Mouse (Mus musculus): ENCODE measurements around the gene Asb3. TPM values are rescaled to one million over a fixed set of nuclear protein-coding genes. Genes with fewer than 3 reads are reported as not detected.
"Not testable (repeated sequence)": the region's sequence is repeated elsewhere in the genome, so short reads cannot be mapped to it uniquely, and the experiment has no call there.

Asb3 gene
- polyA plus RNA-seq, 1 experiment from 2014 or later: 32.0 TPM

DNA sequence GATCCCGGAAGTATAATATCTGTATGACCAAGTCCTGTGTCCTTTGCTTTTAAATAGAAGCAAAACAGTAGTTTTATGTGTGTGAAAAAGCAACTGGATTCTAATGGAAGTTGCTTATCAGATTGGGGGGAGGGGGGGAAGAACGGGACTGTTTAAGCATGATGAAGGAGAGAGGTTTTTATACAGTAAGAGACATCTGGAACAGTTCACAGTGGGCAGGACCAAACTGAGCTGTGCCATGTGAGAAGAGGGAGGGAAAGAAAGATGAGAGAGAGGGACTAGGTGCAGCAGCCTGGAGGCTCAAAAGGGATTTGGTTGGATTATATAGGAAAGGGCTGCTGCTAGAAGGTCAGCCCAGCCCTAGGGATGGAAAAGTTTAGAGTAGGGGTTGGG is 101.4 kb downstream of the Asb3 start:
- no peaks in the 10 kb centered on the region for H3K36me3 ChIP-seq (ENCODE audit: control insufficient read depth, insufficient read depth, low read length)
- no peaks in the 10 kb centered on the region for H3K9me3 ChIP-seq (ENCODE audit: control insufficient read depth, low read length)
- H3K27me3 ChIP-seq (ENCODE audit: control insufficient read depth, insufficient read depth, low read length): no peaks in the 10 kb centered on the region
- peak overlapping the region; percentile 73 for H3K9ac ChIP-seq (ENCODE audit: low read length)
- H3K4me2 ChIP-seq: peak overlapping the region; percentile 73
- ATAC-seq (ENCODE audit: low FRiP score): peak; percentile 76
- peaks cover 5% of the 10 kb centered on the region for H3K4me1 ChIP-seq (ENCODE audit: control insufficient read depth, insufficient read depth, low read length)
- no peak overlapping the region for H3K27ac ChIP-seq (ENCODE audit: low read depth, low read length)
- peak overlapping the region; percentile 38 for H3K4me3 ChIP-seq (ENCODE audit: low read depth, low read length)
- DNase-seq (ENCODE audit: low spot score, missing footprints): no peak
- 4% methylated on average over 2 of the region's 2 CpGs for WGBS

DNA sequence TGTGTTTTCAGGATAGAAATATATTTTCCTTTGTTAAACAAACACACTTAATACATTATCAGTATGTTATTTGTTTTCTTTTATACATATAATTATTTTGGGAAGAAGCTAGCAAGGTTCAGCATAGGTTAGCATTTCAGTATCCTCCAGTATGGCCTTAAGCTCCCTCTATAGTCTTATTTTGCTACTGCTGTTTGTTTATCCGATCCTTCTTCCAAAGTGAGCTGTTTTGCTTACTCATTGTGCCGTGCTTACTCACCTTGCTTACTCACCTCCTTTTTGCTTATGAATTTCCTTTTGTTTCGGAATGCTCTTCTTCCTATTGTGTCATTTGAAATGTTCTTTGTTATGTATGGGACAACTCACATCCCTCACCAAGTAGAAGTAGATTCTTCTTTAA is 111.5 kb downstream of the Asb3 start:
- Histone ChIP-seq H3K36me3 (ENCODE audit: control insufficient read depth, insufficient read depth, low read length) (no peaks in the 10 kb centered on the region), H3K4me3 (ENCODE audit: low read depth, low read length) (no peak overlapping the region), H3K4me2 (no peak overlapping the region), H3K4me1 (ENCODE audit: control insufficient read depth, insufficient read depth, low read length) (no peaks in the 10 kb centered on the region), H3K27ac (ENCODE audit: low read depth, low read length) (no peak overlapping the region), H3K9me3 (ENCODE audit: control insufficient read depth, low read length) (no peaks in the 10 kb centered on the region), H3K27me3 (ENCODE audit: control insufficient read depth, insufficient read depth, low read length) (no peaks in the 10 kb centered on the region), H3K9ac (ENCODE audit: low read length) (no peak overlapping the region)
- ATAC-seq (ENCODE audit: low FRiP score): no peak
- no peak for DNase-seq (ENCODE audit: low spot score, missing footprints)
- 84% methylated on average over 3 of the region's 3 CpGs for WGBS

DNA sequence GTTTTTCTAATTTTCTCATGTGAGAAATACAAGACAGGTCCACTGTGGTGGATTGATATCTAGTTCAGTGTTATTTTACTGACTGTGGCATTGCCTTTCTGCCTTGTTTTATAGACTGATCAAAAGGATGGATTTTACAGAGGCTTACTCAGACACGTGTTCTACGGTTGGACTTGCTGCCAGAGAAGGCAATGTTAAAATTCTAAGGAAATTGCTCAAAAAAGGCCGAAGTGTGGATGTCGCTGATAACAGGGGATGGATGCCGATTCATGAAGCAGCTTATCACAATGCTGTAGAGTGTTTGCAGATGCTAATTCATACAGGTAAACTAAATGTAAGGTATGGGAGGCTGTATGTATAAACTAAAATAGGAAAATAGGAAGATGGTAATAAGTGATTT is 113.0 kb downstream of the Asb3 start:
- Histone ChIP-seq H3K4me1 (ENCODE audit: control insufficient read depth, insufficient read depth, low read length) (no peaks in the 10 kb centered on the region), H3K36me3 (ENCODE audit: control insufficient read depth, insufficient read depth, low read length) (no peaks in the 10 kb centered on the region), H3K4me2 (no peak overlapping the region), H3K9me3 (ENCODE audit: control insufficient read depth, low read length) (no peaks in the 10 kb centered on the region), H3K27me3 (ENCODE audit: control insufficient read depth, insufficient read depth, low read length) (no peaks in the 10 kb centered on the region), H3K4me3 (ENCODE audit: low read depth, low read length) (no peak overlapping the region), H3K27ac (ENCODE audit: low read depth, low read length) (no peak overlapping the region), H3K9ac (ENCODE audit: low read length) (no peak overlapping the region)
- DNase-seq (ENCODE audit: low spot score, missing footprints): no peak
- ATAC-seq (ENCODE audit: low FRiP score): no peak
- whole genome bisulfite sequencing: 93% methylated on average over 5 of the region's 5 CpGs

DNA sequence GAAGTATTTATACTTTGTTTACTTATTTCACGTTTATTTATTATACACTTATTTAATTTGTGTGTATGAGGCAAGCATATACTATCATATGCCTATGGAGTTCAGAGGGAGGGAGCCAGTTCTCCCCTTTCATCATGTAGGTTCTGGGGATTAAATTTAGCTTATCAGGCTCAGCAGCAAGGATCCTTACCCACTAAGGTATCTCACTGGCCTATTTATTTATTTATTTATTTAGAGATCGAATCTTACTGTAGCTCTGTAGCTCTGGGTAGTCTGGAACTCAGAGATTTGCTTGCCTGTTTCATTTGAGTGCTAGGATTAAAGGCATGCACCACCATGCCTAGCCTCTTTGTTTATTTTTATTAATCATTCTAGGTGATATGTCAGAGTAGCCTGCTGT is 113.5 kb downstream of the Asb3 start:
- WGBS: 83% methylated on average over 2 of the region's 2 CpGs
- H3K4me2 ChIP-seq: no peak overlapping the region

DNA sequence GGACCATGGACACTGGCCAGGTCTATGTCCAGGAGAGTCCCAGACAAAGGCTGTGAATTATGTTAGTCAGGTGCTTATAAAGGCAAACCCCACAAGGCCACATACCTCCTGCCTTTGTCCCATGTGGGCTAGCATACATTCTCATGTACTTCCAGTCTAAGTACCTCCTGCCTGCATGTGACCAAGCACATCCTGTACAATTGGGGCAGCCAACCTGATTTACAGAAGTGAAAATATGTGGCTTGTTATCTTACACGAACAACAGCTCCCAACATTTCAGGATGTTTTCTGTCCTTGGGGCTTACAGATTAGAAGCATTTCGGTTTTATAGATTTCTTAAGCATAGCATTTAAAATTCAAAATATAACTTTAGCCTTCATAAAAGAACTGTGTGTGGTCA is 114.8 kb downstream of the Asb3 start:
- no peaks in the 10 kb centered on the region for H3K4me1 ChIP-seq (ENCODE audit: control insufficient read depth, insufficient read depth, low read length)
- no peak overlapping the region for H3K9ac ChIP-seq (ENCODE audit: low read length)
- DNase-seq (ENCODE audit: low spot score, missing footprints) (no peak), ATAC-seq (ENCODE audit: low FRiP score) (no peak)
- H3K36me3 ChIP-seq (ENCODE audit: control insufficient read depth, insufficient read depth, low read length): no peaks in the 10 kb centered on the region
- no peaks in the 10 kb centered on the region for H3K27me3 ChIP-seq (ENCODE audit: control insufficient read depth, insufficient read depth, low read length)
- no peak overlapping the region for H3K27ac ChIP-seq (ENCODE audit: low read depth, low read length)
- 85% methylated on average over 2 of the region's 2 CpGs for WGBS
- H3K4me2 ChIP-seq: no peak overlapping the region
- no peaks in the 10 kb centered on the region for H3K9me3 ChIP-seq (ENCODE audit: control insufficient read depth, low read length)
- no peak overlapping the region for H3K4me3 ChIP-seq (ENCODE audit: low read depth, low read length)

More for the DNA sequence above, 113.5 kb downstream of the Asb3 start:
- ATAC-seq (ENCODE audit: low FRiP score): no peak
- no peaks in the 10 kb centered on the region for H3K27me3 ChIP-seq (ENCODE audit: control insufficient read depth, insufficient read depth, low read length)
- H3K4me3 ChIP-seq (ENCODE audit: low read depth, low read length): no peak overlapping the region
- H3K9ac ChIP-seq (ENCODE audit: low read length): no peak overlapping the region
- no peaks in the 10 kb centered on the region for H3K4me1 ChIP-seq (ENCODE audit: control insufficient read depth, insufficient read depth, low read length)
- H3K27ac ChIP-seq (ENCODE audit: low read depth, low read length): no peak overlapping the region
- DNase-seq (ENCODE audit: low spot score, missing footprints): no peak
- no peaks in the 10 kb centered on the region for H3K9me3 ChIP-seq (ENCODE audit: control insufficient read depth, low read length)
- H3K36me3 ChIP-seq (ENCODE audit: control insufficient read depth, insufficient read depth, low read length): no peaks in the 10 kb centered on the region

DNA sequence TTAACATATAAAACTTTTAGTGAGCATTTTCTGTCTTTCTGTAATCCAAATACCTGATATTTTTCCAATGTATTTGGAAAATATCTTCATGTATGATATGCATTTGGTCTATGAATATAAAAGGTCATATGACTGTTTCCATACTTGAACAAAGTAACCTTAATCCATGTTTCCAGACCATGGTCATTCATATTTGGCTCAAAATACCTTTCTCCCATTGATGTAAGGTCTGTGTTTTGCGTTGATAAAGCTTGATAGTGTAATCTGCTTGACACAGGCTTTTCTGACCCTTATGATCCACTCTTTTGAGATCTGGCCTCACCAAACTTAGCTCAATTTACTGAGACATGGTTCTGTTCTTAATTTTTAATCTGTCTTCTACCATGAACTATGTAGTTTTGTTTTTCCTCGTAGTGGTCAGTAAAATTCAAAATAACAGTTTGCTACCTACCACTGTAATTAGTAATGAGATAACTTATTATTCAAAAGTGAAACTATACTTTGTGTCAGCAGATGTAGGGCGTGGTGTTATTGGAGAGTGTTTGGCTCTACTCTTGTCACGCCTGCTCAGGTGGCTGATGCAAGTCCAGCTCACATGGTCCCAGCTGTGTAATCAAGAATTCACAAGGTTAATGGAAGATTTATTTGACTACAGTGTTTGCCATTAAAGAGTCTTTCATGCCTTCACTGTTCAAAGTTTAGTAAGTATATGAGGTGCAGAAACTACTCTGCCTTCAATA is 116.1 kb downstream of the Asb3 start:
- H3K4me1 ChIP-seq (ENCODE audit: control insufficient read depth, insufficient read depth, low read length): no peaks in the 10 kb centered on the region
- WGBS: 83% methylated on average over 4 of the region's 4 CpGs
- no peak overlapping the region for H3K4me2 ChIP-seq
- no peak overlapping the region for H3K9ac ChIP-seq (ENCODE audit: low read length)
- H3K4me3 ChIP-seq (ENCODE audit: low read depth, low read length): no peak overlapping the region
- H3K27me3 ChIP-seq (ENCODE audit: control insufficient read depth, insufficient read depth, low read length): no peaks in the 10 kb centered on the region
- H3K36me3 ChIP-seq (ENCODE audit: control insufficient read depth, insufficient read depth, low read length): no peaks in the 10 kb centered on the region; the same call in 1 of the 2 replicates
- DNase-seq (ENCODE audit: low spot score, missing footprints) (no peak), ATAC-seq (ENCODE audit: low FRiP score) (no peak)
- H3K27ac ChIP-seq (ENCODE audit: low read depth, low read length): no peak overlapping the region
- no peaks in the 10 kb centered on the region for H3K9me3 ChIP-seq (ENCODE audit: control insufficient read depth, low read length)

DNA sequence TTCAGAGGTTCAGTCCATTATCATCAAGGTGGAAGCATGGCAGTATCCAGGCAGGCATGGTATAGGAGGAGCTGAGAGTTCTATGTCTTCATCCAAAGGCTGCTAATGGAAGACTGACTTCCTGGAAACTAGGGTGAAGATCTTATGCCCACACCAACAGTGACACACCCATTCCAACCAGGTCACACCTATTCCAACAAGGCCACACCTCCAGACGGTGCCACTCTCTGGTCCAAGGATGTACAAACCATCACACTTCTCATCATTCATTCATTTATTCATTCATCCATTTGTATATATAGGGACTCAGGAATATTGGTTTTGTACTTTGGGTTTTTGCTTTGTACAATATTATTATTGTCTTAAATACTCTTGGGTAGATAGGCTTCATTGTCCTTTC is 124.5 kb downstream of the Asb3 start:
- not testable (repeated sequence) for H3K4me2 ChIP-seq; H3K27me3 ChIP-seq (ENCODE audit: control insufficient read depth, insufficient read depth, low read length); H3K27ac ChIP-seq (ENCODE audit: low read depth, low read length); H3K4me3 ChIP-seq (ENCODE audit: low read depth, low read length); H3K9me3 ChIP-seq (ENCODE audit: control insufficient read depth, low read length); H3K4me1 ChIP-seq (ENCODE audit: control insufficient read depth, insufficient read depth, low read length); H3K36me3 ChIP-seq (ENCODE audit: control insufficient read depth, insufficient read depth, low read length); DNase-seq (ENCODE audit: low spot score, missing footprints); ATAC-seq (ENCODE audit: low FRiP score); H3K9ac ChIP-seq (ENCODE audit: low read length)
- 85% methylated on average over 1 of the region's 1 CpGs for WGBS

DNA sequence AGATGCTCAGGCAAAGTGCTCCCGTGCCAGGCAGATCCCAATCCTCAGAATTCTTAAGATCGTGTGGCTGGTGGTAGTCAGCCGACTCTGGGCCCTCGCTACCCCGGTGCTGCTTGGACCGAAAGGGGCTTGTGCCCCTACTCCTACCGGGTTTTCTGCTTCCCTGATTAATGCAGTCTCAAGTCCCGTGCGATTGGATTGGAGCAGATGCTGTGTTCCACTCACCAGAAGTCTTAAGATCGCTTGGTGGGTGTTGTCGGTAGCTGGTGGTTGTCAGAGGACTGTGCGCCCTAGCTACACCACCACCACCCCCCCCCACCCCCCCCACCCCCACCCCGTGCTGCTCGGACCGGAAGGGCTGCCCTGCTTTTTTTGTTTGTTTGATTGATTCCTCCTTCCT is 132.2 kb downstream of the Asb3 start:
- not testable (repeated sequence) for ATAC-seq (ENCODE audit: low FRiP score); H3K9ac ChIP-seq (ENCODE audit: low read length)

DNA sequence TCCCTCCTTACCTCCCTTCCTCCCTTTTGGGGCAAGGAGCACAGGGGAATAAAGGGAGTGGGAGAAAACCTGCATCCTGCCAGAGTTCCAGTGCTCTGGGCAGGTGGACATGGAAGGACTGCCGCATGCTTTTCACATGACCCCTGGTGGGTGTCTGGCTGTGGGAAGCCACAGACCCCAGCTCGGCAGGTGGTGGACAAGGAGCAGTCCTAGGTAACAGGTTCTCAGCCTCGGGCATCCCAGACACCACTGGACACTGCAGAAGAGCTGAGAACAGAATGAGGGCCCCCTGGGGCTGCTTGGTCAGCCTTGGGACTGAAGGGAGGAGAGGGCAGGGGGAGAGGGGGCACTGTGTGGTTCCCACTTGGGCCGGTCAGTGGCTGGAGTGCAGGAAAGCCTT is 149.7 kb downstream of the Asb3 start:
- 91% methylated on average over 4 of the region's 4 CpGs for WGBS
- DNase-seq (ENCODE audit: low spot score, missing footprints) (peak; percentile 60), ATAC-seq (ENCODE audit: low FRiP score) (no peak)
- Histone ChIP-seq H3K27me3 (ENCODE audit: control insufficient read depth, insufficient read depth, low read length) (no peaks in the 10 kb centered on the region), H3K4me1 (ENCODE audit: control insufficient read depth, insufficient read depth, low read length) (no peaks in the 10 kb centered on the region), H3K4me3 (ENCODE audit: low read depth, low read length) (no peak overlapping the region), H3K36me3 (ENCODE audit: control insufficient read depth, insufficient read depth, low read length) (no peaks in the 10 kb centered on the region), H3K27ac (ENCODE audit: low read depth, low read length) (no peak overlapping the region), H3K9ac (ENCODE audit: low read length) (no peak overlapping the region), H3K4me2 (no peak overlapping the region), H3K9me3 (ENCODE audit: control insufficient read depth, low read length) (no peaks in the 10 kb centered on the region)

More for the DNA sequence above, 132.2 kb downstream of the Asb3 start:
- not testable (repeated sequence) for H3K4me1 ChIP-seq (ENCODE audit: control insufficient read depth, insufficient read depth, low read length); H3K27me3 ChIP-seq (ENCODE audit: control insufficient read depth, insufficient read depth, low read length); H3K4me3 ChIP-seq (ENCODE audit: low read depth, low read length); H3K4me2 ChIP-seq; DNase-seq (ENCODE audit: low spot score, missing footprints); H3K27ac ChIP-seq (ENCODE audit: low read depth, low read length); H3K36me3 ChIP-seq (ENCODE audit: control insufficient read depth, insufficient read depth, low read length); H3K9me3 ChIP-seq (ENCODE audit: control insufficient read depth, low read length)
- 72% methylated on average over 15 of the region's 15 CpGs for WGBS

All from midbrain, embryonic 11.5 days (tissue).